Mouse (Mus musculus): Measurements from ENCODE around the gene Gm15448. TPM values are rescaled to one million over a fixed set of nuclear protein-coding genes. Genes with fewer than 3 reads are reported as not detected.

Gm15448 gene
- polyA plus RNA-seq (2014; fragmentation: Illumina TruSeq; extraction: RNeasy Lipid Tissue Mini Kit (QIAGEN cat#74804); ENCODE audit: low read depth, low replicate concordance): not detected

DNA sequence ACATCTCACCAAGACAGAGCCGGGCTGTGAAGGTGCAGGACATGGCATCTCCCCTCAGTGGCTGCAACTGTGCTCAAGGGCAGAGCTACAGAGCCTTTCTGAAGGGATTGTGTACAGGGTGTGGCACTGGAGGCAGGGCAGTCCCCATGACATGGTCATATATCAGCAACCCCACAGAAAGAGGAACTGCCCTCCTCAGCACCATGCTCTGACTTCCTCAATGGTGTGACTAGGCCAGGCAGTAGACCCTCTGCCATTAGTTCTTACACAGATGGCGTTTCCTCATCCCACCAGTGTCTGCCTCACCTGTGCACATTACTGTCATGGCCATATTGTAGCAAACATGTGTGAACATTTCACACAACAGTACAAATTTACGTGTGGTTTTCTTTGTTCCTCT, at the start of gene Gm15448:
Gene Gm15448 (minus strand): TSS at position 89 of the 400 bp plus-strand sequence.

DNA sequence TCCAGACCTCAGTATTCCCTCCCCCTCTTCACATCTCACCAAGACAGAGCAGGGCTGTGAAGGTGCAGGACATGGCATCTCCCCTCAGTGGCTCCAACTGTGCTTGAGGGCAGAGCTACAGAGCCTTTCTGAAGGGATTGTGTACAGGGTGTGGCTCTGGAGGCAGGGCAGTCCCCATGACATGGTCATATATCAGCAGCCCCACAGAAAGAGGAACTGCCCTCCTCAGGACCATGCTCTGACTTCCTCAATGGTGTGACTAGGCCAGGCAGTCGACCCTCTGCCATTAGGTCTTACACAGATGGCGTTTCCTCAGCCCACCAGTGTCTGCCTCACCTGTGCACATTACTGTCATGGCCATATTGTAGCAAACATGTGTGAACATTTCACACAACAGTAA, 19.5 kb upstream of the Gm15448 start, which contains the start of gene Pira2:
Gene Pira2 (minus strand): TSS at position 101 of the 400 bp plus-strand sequence.

Other genes with a start within 250 kb of the Gm15448 start
- not detected for gene Oscar, start 209.5 kb downstream of the Gm15448 start, polyA plus RNA-seq (2014; fragmentation: Illumina TruSeq; extraction: RNeasy Lipid Tissue Mini Kit (QIAGEN cat#74804); ENCODE audit: low read depth, low replicate concordance)
- 51.2 TPM for gene Ndufa3, start 208.3 kb downstream of the Gm15448 start, polyA plus RNA-seq (2014; fragmentation: Illumina TruSeq; extraction: RNeasy Lipid Tissue Mini Kit (QIAGEN cat#74804); ENCODE audit: low read depth, low replicate concordance)
- 3.0 TPM for gene Tfpt, start 195.8 kb downstream of the Gm15448 start, polyA plus RNA-seq (2014; fragmentation: Illumina TruSeq; extraction: RNeasy Lipid Tissue Mini Kit (QIAGEN cat#74804); ENCODE audit: low read depth, low replicate concordance)
- 8.2 TPM for gene Prpf31, start 195.7 kb downstream of the Gm15448 start, polyA plus RNA-seq (2014; fragmentation: Illumina TruSeq; extraction: RNeasy Lipid Tissue Mini Kit (QIAGEN cat#74804); ENCODE audit: low read depth, low replicate concordance)
- 6.8 TPM for gene Cnot3, start 180.4 kb downstream of the Gm15448 start, polyA plus RNA-seq (2014; fragmentation: Illumina TruSeq; extraction: RNeasy Lipid Tissue Mini Kit (QIAGEN cat#74804); ENCODE audit: low read depth, low replicate concordance)
- 3.3 TPM for gene Leng1, start 159.8 kb downstream of the Gm15448 start, polyA plus RNA-seq (2014; fragmentation: Illumina TruSeq; extraction: RNeasy Lipid Tissue Mini Kit (QIAGEN cat#74804); ENCODE audit: low read depth, low replicate concordance)
- gene Tmc4, start 148.1 kb downstream of the Gm15448 start, polyA plus RNA-seq (2014; fragmentation: Illumina TruSeq; extraction: RNeasy Lipid Tissue Mini Kit (QIAGEN cat#74804); ENCODE audit: low read depth, low replicate concordance): 5.2 TPM
- gene Tsen34, start 132.8 kb downstream of the Gm15448 start, polyA plus RNA-seq (2014; fragmentation: Illumina TruSeq; extraction: RNeasy Lipid Tissue Mini Kit (QIAGEN cat#74804); ENCODE audit: low read depth, low replicate concordance): 4.4 TPM
- gene Mboat7, start 132.2 kb downstream of the Gm15448 start, polyA plus RNA-seq (2014; fragmentation: Illumina TruSeq; extraction: RNeasy Lipid Tissue Mini Kit (QIAGEN cat#74804); ENCODE audit: low read depth, low replicate concordance): 23.3 TPM
- 13.2 TPM for gene Rps9, start 121.7 kb downstream of the Gm15448 start, polyA plus RNA-seq (2014; fragmentation: Illumina TruSeq; extraction: RNeasy Lipid Tissue Mini Kit (QIAGEN cat#74804); ENCODE audit: low read depth, low replicate concordance)
- 2.0 TPM for gene Pirb, start 105.3 kb downstream of the Gm15448 start, polyA plus RNA-seq (2014; fragmentation: Illumina TruSeq; extraction: RNeasy Lipid Tissue Mini Kit (QIAGEN cat#74804); ENCODE audit: low read depth, low replicate concordance)
- 1.9 TPM for gene Pira2, start 19.4 kb upstream of the Gm15448 start, polyA plus RNA-seq (2014; fragmentation: Illumina TruSeq; extraction: RNeasy Lipid Tissue Mini Kit (QIAGEN cat#74804); ENCODE audit: low read depth, low replicate concordance)
- not detected for gene Gm14548, start 72.4 kb upstream of the Gm15448 start, polyA plus RNA-seq (2014; fragmentation: Illumina TruSeq; extraction: RNeasy Lipid Tissue Mini Kit (QIAGEN cat#74804); ENCODE audit: low read depth, low replicate concordance)
- gene Lilra6, start 89.8 kb upstream of the Gm15448 start, polyA plus RNA-seq (2014; fragmentation: Illumina TruSeq; extraction: RNeasy Lipid Tissue Mini Kit (QIAGEN cat#74804); ENCODE audit: low read depth, low replicate concordance): 0.21 TPM
- gene Lair1, start 237.5 kb upstream of the Gm15448 start, polyA plus RNA-seq (2014; fragmentation: Illumina TruSeq; extraction: RNeasy Lipid Tissue Mini Kit (QIAGEN cat#74804); ENCODE audit: low read depth, low replicate concordance): 4.6 TPM

Data from liver, adult 10 weeks (tissue).